Mouse (Mus musculus): ENCODE data around the gene Best3.

GRCm38 (mm10) chr10:116949111-116950008 lies 36.8 kb upstream of the Best3 start:
- TF ChIP-seq CTCF (IDR thresholded peaks at IDR 0.05; ENCODE audit: low read depth) (no peak), EP300 (optimal IDR thresholded peaks at IDR 0.05) (no peak)
